Mouse (Mus musculus): ENCODE measurements around the gene Rnase9. TPM values are rescaled to one million over a fixed set of nuclear protein-coding genes. Genes with fewer than 3 reads are reported as not detected.
A peak's percentile ranks its signal among the peaks of the same experiment; 100 is the strongest.

Gene Rnase9
- polyA plus RNA-seq, 1 experiment from 2014 or later, result not detected

GRCm38 (mm10) chr14:51035206-51035605 is 6.5 kb downstream of the Rnase9 start:
- no peaks in the 10 kb centered on the region for H3K4me1 ChIP-seq (replicated peaks; ENCODE audit: control insufficient read depth, insufficient read depth)
- H3K4me2 ChIP-seq (replicated peaks; ENCODE audit: low read depth), result no peak overlapping the region
- DNase-seq (ENCODE audit: low spot score) (no peak), ATAC-seq (ENCODE audit: low FRiP score, low TSS enrichment) (no peak)
- H3K4me3 ChIP-seq (ENCODE audit: low read depth, low read length), result no peak overlapping the region
- H3K27ac ChIP-seq (replicated peaks), result no peak overlapping the region
- no peak overlapping the region for H3K9ac ChIP-seq (ENCODE audit: low read length)
- H3K36me3 ChIP-seq (ENCODE audit: control insufficient read depth, insufficient read depth, low read length), result no peaks in the 10 kb centered on the region
- WGBS, result 34% methylated on average over 1 of the region's 1 CpGs
- no peaks in the 10 kb centered on the region for H3K27me3 ChIP-seq (ENCODE audit: control insufficient read depth, insufficient read depth, low read length)
- TF ChIP-seq CTCF (IDR thresholded peaks at IDR 0.05; ENCODE audit: low read depth), result no peak
- TF ChIP-seq EP300 (optimal IDR thresholded peaks at IDR 0.05), result no peak
- no peaks in the 10 kb centered on the region for H3K9me3 ChIP-seq (ENCODE audit: control insufficient read depth, low read length)

GRCm38 (mm10) chr14:51027387-51028155 is 14.1 kb downstream of the Rnase9 start:
- no peak for TF ChIP-seq EP300 (optimal IDR thresholded peaks at IDR 0.05)
- TF ChIP-seq CTCF (IDR thresholded peaks at IDR 0.05; ENCODE audit: low read depth), result no peak
- no peak for ATAC-seq (ENCODE audit: low FRiP score, low TSS enrichment)
- Histone ChIP-seq H3K36me3 (ENCODE audit: control insufficient read depth, insufficient read depth, low read length) (no peaks in the 10 kb centered on the region), H3K27me3 (ENCODE audit: control insufficient read depth, insufficient read depth, low read length) (no peaks in the 10 kb centered on the region), H3K9me3 (ENCODE audit: control insufficient read depth, low read length) (no peaks in the 10 kb centered on the region), H3K4me2 (replicated peaks; ENCODE audit: low read depth) (no peak overlapping the region), H3K4me1 (replicated peaks; ENCODE audit: control insufficient read depth, insufficient read depth) (no peaks in the 10 kb centered on the region), H3K9ac (ENCODE audit: low read length) (no peak overlapping the region), H3K4me3 (ENCODE audit: low read depth, low read length) (no peak overlapping the region), H3K27ac (replicated peaks) (no peak overlapping the region)
- 58% methylated on average over 3 of the region's 3 CpGs for WGBS
- DNase-seq (ENCODE audit: low spot score), result no peak

- no peak overlapping the region for H3K9ac ChIP-seq (ENCODE audit: low read length)
- no peak overlapping the region for H3K4me2 ChIP-seq (replicated peaks; ENCODE audit: low read depth)
- H3K27ac ChIP-seq (replicated peaks), result no peak overlapping the region
- 38% methylated on average over 5 of the region's 5 CpGs for WGBS
- no peak for ATAC-seq (ENCODE audit: low FRiP score, low TSS enrichment)
- H3K36me3 ChIP-seq (ENCODE audit: control insufficient read depth, insufficient read depth, low read length), result no peaks in the 10 kb centered on the region
- H3K4me1 ChIP-seq (replicated peaks; ENCODE audit: control insufficient read depth, insufficient read depth), result no peaks in the 10 kb centered on the region
- DNase-seq (ENCODE audit: low spot score), result peak; percentile 70
- no peaks in the 10 kb centered on the region for H3K27me3 ChIP-seq (ENCODE audit: control insufficient read depth, insufficient read depth, low read length)
- TF ChIP-seq EP300 (optimal IDR thresholded peaks at IDR 0.05) (no peak), CTCF (IDR thresholded peaks at IDR 0.05; ENCODE audit: low read depth) (peak; percentile 93)
- no peaks in the 10 kb centered on the region for H3K9me3 ChIP-seq (ENCODE audit: control insufficient read depth, low read length)
- no peak overlapping the region for H3K4me3 ChIP-seq (ENCODE audit: low read depth, low read length)
Observed at GRCm38 (mm10) chr14:51026391-51027133, 15.1 kb downstream of the Rnase9 start.

- ATAC-seq (ENCODE audit: low FRiP score, low TSS enrichment), result no peak
- WGBS, result 81% methylated on average over 1 of the region's 1 CpGs
- no peaks in the 10 kb centered on the region for H3K9me3 ChIP-seq (ENCODE audit: control insufficient read depth, low read length)
- TF ChIP-seq EP300 (optimal IDR thresholded peaks at IDR 0.05), result no peak
- no peaks in the 10 kb centered on the region for H3K27me3 ChIP-seq (ENCODE audit: control insufficient read depth, insufficient read depth, low read length)
- no peaks in the 10 kb centered on the region for H3K36me3 ChIP-seq (ENCODE audit: control insufficient read depth, insufficient read depth, low read length)
- H3K4me1 ChIP-seq (replicated peaks; ENCODE audit: control insufficient read depth, insufficient read depth), result no peaks in the 10 kb centered on the region
- no peak overlapping the region for H3K27ac ChIP-seq (replicated peaks)
- no peak overlapping the region for H3K4me2 ChIP-seq (replicated peaks; ENCODE audit: low read depth)
- no peak overlapping the region for H3K4me3 ChIP-seq (ENCODE audit: low read depth, low read length)
- DNase-seq (ENCODE audit: low spot score), result no peak
- H3K9ac ChIP-seq (ENCODE audit: low read length), result no peak overlapping the region
Observed at GRCm38 (mm10) chr14:51024820-51025219, 16.8 kb downstream of the Rnase9 start.

GRCm38 (mm10) chr14:51023457-51023856 is 18.2 kb downstream of the Rnase9 start:
- ATAC-seq (ENCODE audit: low FRiP score, low TSS enrichment) (no peak), DNase-seq (ENCODE audit: low spot score) (no peak)
- no peaks in the 10 kb centered on the region for H3K36me3 ChIP-seq (ENCODE audit: control insufficient read depth, insufficient read depth, low read length)
- H3K4me1 ChIP-seq (replicated peaks; ENCODE audit: control insufficient read depth, insufficient read depth), result no peaks in the 10 kb centered on the region
- 75% methylated on average over 4 of the region's 4 CpGs for WGBS
- H3K4me3 ChIP-seq (ENCODE audit: low read depth, low read length), result no peak overlapping the region
- H3K27me3 ChIP-seq (ENCODE audit: control insufficient read depth, insufficient read depth, low read length), result no peaks in the 10 kb centered on the region
- TF ChIP-seq CTCF (IDR thresholded peaks at IDR 0.05; ENCODE audit: low read depth) (no peak), EP300 (optimal IDR thresholded peaks at IDR 0.05) (no peak)
- H3K9me3 ChIP-seq (ENCODE audit: control insufficient read depth, low read length), result no peaks in the 10 kb centered on the region
- no peak overlapping the region for H3K9ac ChIP-seq (ENCODE audit: low read length)
- H3K27ac ChIP-seq (replicated peaks), result no peak overlapping the region
- H3K4me2 ChIP-seq (replicated peaks; ENCODE audit: low read depth), result no peak overlapping the region

GRCm38 (mm10) chr14:51017256-51017655 is 24.4 kb downstream of the Rnase9 start:
- no peaks in the 10 kb centered on the region for H3K36me3 ChIP-seq (ENCODE audit: control insufficient read depth, insufficient read depth, low read length)
- TF ChIP-seq EP300 (optimal IDR thresholded peaks at IDR 0.05) (no peak), CTCF (IDR thresholded peaks at IDR 0.05; ENCODE audit: low read depth) (no peak)
- no peak overlapping the region for H3K9ac ChIP-seq (ENCODE audit: low read length)
- no peak for DNase-seq (ENCODE audit: low spot score)
- H3K9me3 ChIP-seq (ENCODE audit: control insufficient read depth, low read length), result no peaks in the 10 kb centered on the region
- H3K27ac ChIP-seq (replicated peaks), result no peak overlapping the region
- 55% methylated on average over 3 of the region's 3 CpGs for WGBS
- no peak overlapping the region for H3K4me3 ChIP-seq (ENCODE audit: low read depth, low read length)
- no peak overlapping the region for H3K4me2 ChIP-seq (replicated peaks; ENCODE audit: low read depth)
- ATAC-seq (ENCODE audit: low FRiP score, low TSS enrichment), result no peak
- no peaks in the 10 kb centered on the region for H3K27me3 ChIP-seq (ENCODE audit: control insufficient read depth, insufficient read depth, low read length)
- H3K4me1 ChIP-seq (replicated peaks; ENCODE audit: control insufficient read depth, insufficient read depth), result no peaks in the 10 kb centered on the region
